Mouse (Mus musculus) lung, postnatal 0 days (tissue): Measurements from ENCODE around the gene Slmap. TPM values are rescaled to one million over a fixed set of nuclear protein-coding genes. Genes with fewer than 3 reads are reported as not detected.
"Not testable (repeated sequence)": the region's sequence is repeated elsewhere in the genome, so short reads cannot be mapped to it uniquely, and the experiment has no call there.

ENCODE experiments used
- ATAC-seq: fragments of 200-750 bp; cut with Nextera tagmentation; 2 replicates; pipeline ENCODE4 v1.8.0; 2017; ENCODE audit warnings: moderate library complexity
- DNase-seq: peaks from one replicate; pipeline ENCODE4 v3.0.0-alpha.2; 2016; ENCODE audit warnings: low spot score
- H3K27ac ChIP-seq: fragments of 300-500 bp; sonication (generic); 2 replicates; pipeline ENCODE4 v1.5.1; 2014; ENCODE audit warnings: antibody characterized with exemption, mild to moderate bottlenecking, low read length, mixed read lengths
- H3K27me3 ChIP-seq: fragments of 300-500 bp; sonication (generic); replicated peaks from 2 replicates; pipeline ENCODE4 v1.6.1; 2014; ENCODE audit warnings: low read length, mixed read lengths; ENCODE audit not compliant: insufficient read depth
- H3K36me3 ChIP-seq: fragments of 300-500 bp; sonication (generic); 2 replicates; pipeline ENCODE4 v1.6.1; 2014; ENCODE audit warnings: low read length, mixed read lengths; ENCODE audit not compliant: insufficient read depth
- H3K4me1 ChIP-seq: fragments of 300-500 bp; sonication (generic); 2 replicates; pipeline ENCODE4 v1.6.1; 2014; ENCODE audit warnings: antibody characterized with exemption, low read depth, low read length, mixed read lengths; ENCODE audit not compliant: insufficient read depth
- H3K4me2 ChIP-seq: fragments of 300-500 bp; sonication (generic); replicated peaks from 2 replicates; pipeline ENCODE4 v1.6.1; 2014; ENCODE audit warnings: low read depth, mild to moderate bottlenecking, low read length, moderate library complexity, mixed read lengths
- H3K4me3 ChIP-seq: fragments of 300-500 bp; sonication (generic); 2 replicates; pipeline ENCODE4 v1.5.1; 2014; ENCODE audit warnings: low read depth, low read length
- H3K9ac ChIP-seq: fragments of 300-500 bp; sonication (generic); replicated peaks from 2 replicates; pipeline ENCODE4 v1.6.1; 2014; ENCODE audit warnings: low read depth, mild to moderate bottlenecking
- H3K9me3 ChIP-seq: fragments of 300-500 bp; sonication (generic); 2 replicates; pipeline ENCODE4 v1.6.1; 2016; ENCODE audit warnings: low read length, mixed read lengths
- CTCF ChIP-seq: IDR thresholded peaks from 2 replicates; pipeline ENCODE4 v1.5.1; 2016; ENCODE audit warnings: antibody characterized with exemption, mild to moderate bottlenecking
- EP300 ChIP-seq: IDR thresholded peaks from 2 replicates; pipeline ENCODE4 v1.6.1; 2016; ENCODE audit warnings: antibody characterized with exemption, mild to moderate bottlenecking, control low read depth
- WGBS: fragments of 180-500 bp; shearing (Covaris S2); extraction: QIAGEN DNeasy Blood & Tissue Kit; methylation state at CpG from one replicate; pipeline ENCODE4 v1.1.7; 2014; 5-methylcytosine and 5-hydroxymethylcytosine counted together
- polyA plus RNA-seq: library from polyadenylated mRNA; unstranded; fragments of >200 nt; fragmentation: Nextera tagmentation; extraction: Ambion mirVana; gene quantifications from 2 replicates; pipeline ENCODE4 v1.2.1, GENCODE M21; 2015

Gene Slmap
- polyA plus RNA-seq, 1 experiment from 2014 or later = 19.6 TPM

GRCm38 (mm10) chr14:26523082-26523481 is 11.6 kb downstream of the Slmap start:
- no peaks in the 10 kb centered on the region for H3K9me3 ChIP-seq
- H3K27me3 ChIP-seq = no peaks in the 10 kb centered on the region
- H3K4me1 ChIP-seq = no peaks in the 10 kb centered on the region
- no peak for DNase-seq
- H3K9ac ChIP-seq = no peak overlapping the region
- no peak overlapping the region for H3K27ac ChIP-seq
- H3K4me3 ChIP-seq = no peak overlapping the region
- no peak overlapping the region for H3K4me2 ChIP-seq
- TF ChIP-seq EP300 (no peak), CTCF (no peak)
- ATAC-seq = no peak
- no peaks in the 10 kb centered on the region for H3K36me3 ChIP-seq
- 86% methylated on average over 2 of the region's 2 CpGs for WGBS

DNA sequence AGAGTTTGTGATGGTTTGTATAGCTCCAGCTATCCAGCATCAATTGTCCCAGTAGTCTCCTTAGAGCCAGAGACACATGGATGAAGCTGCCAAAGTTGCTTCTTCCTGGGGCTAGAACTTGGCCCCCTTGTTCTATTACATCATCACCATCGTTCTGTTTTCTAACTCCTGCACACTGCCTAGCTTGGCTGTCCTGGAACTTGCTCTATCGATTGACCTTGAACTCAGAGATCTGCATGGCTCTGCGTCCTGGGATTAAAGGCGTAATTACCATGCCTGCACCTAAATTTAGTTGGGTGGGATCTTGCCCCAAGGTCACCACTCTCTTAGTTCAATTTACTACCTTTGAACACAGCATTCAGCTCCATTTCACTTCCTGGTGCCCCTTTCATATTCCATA is 14.9 kb downstream of the Slmap start:
- H3K4me1 ChIP-seq = no peaks in the 10 kb centered on the region
- TF ChIP-seq CTCF = no peak
- no peak for TF ChIP-seq EP300
- H3K27me3 ChIP-seq = no peaks in the 10 kb centered on the region
- no peaks in the 10 kb centered on the region for H3K36me3 ChIP-seq
- 88% methylated on average over 4 of the region's 4 CpGs for WGBS
- no peak overlapping the region for H3K9ac ChIP-seq
- no peak overlapping the region for H3K27ac ChIP-seq
- no peak for DNase-seq
- no peak overlapping the region for H3K4me2 ChIP-seq
- H3K9me3 ChIP-seq = no peaks in the 10 kb centered on the region
- ATAC-seq = no peak
- H3K4me3 ChIP-seq = no peak overlapping the region

DNA sequence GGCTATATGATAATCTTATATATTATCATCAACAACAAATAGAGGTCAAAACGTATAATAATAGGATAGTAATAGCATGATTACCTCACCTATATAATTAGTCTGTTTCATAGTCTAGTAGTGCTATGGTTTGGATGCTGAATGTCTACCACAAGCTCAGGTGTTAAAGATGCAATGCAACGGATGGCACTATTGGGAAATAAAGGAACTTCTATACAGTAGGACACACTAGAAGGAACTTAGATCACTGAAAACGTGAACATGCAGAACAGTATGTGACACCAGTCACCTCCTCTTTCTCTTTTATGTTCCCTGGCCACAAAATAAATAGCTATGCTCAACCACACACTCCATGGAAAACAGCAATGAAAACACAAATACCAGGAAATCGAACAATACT is 16.9 kb downstream of the Slmap start:
- Histone ChIP-seq H3K9ac (no peak overlapping the region), H3K4me1 (no peaks in the 10 kb centered on the region), H3K27me3 (no peaks in the 10 kb centered on the region), H3K27ac (no peak overlapping the region), H3K36me3 (no peaks in the 10 kb centered on the region), H3K4me3 (no peak overlapping the region), H3K9me3 (no peaks in the 10 kb centered on the region), H3K4me2 (no peak overlapping the region)
- WGBS = 84% methylated on average over 4 of the region's 4 CpGs
- ATAC-seq = no peak
- no peak for DNase-seq
- TF ChIP-seq CTCF (no peak), EP300 (no peak)

DNA sequence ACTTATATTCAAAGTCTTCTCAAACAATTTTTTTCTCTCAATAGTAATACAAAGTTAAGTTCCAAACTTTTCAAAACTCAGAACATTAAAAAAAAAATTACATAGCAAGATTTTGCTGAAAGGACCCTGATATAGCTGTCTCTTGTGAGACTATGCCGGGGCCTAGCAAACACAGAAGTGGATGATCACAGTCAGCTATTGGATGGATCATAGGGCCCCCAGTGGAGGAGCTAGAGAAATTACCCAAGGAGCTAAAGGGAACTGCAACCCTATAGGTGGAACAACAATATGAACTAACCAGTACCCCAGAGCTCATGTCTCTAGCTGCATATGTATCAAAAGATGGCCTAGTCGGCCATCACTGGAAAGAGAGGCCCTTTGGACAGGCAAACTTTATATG is 18.5 kb downstream of the Slmap start:
- H3K4me2 ChIP-seq, H3K36me3 ChIP-seq, H3K9ac ChIP-seq, H3K9me3 ChIP-seq, H3K27ac ChIP-seq, H3K27me3 ChIP-seq, H3K4me3 ChIP-seq, DNase-seq, H3K4me1 ChIP-seq, ATAC-seq: not testable (repeated sequence)
- 63% methylated on average over 2 of the region's 2 CpGs for WGBS

DNA sequence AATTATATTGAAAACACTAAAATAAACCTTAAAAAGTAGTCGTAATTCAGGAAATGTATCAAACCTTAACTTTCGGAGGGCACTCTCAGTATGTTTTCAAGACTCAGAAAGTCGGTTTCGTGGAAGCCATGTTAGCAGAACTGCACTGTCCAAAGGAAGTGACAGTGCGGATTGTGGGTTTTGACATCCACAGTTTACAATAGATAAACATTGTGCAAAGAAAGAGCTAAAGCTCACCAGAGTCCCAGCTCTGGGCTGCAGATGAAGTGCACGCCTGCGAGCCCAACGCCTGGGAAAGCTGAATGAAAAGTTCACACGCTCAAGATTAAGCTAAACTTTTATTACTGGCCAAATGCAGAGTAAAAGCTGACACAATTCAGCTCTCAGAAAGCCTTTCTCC is 18.9 kb downstream of the Slmap start:
- Histone ChIP-seq H3K9me3 (no peaks in the 10 kb centered on the region), H3K4me3 (no peak overlapping the region), H3K27ac (no peak overlapping the region), H3K27me3 (no peaks in the 10 kb centered on the region), H3K9ac (no peak overlapping the region), H3K4me2 (no peak overlapping the region), H3K36me3 (no peaks in the 10 kb centered on the region), H3K4me1 (no peaks in the 10 kb centered on the region)
- TF ChIP-seq EP300 (no peak), CTCF (no peak)
- DNase-seq = peak; percentile 58
- WGBS = 44% methylated on average over 9 of the region's 9 CpGs
- ATAC-seq = peak; percentile 63

- TF ChIP-seq EP300 (no peak), CTCF (no peak)
- WGBS = 47% methylated on average over 2 of the region's 2 CpGs
- no peak for ATAC-seq
Measured at GRCm38 (mm10) chr14:26510545-26510944, 24.2 kb downstream of the Slmap start.

DNA sequence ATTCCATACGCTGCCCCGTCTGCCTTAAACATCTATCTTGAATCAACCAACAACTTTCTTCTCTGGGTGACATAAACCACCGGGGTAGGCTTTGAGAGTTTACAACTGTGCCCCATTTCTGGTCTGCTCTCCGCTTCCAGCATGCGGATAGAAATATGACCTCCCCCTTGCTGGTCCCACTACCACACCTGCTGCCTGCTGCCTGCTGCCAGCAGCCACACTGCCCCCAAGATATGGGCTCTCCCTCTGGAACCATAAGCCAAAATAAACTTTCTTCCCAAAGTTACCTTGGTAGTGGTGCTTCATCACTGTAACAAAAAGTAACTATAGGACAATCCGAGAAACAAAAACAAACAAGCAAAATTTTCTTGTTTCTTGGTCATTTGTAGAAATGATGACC is 26.6 kb downstream of the Slmap start:
- Histone ChIP-seq H3K9ac (no peak overlapping the region), H3K4me1 (no peaks in the 10 kb centered on the region), H3K4me2 (no peak overlapping the region), H3K36me3 (no peaks in the 10 kb centered on the region), H3K4me3 (no peak overlapping the region), H3K27me3 (no peaks in the 10 kb centered on the region), H3K9me3 (no peaks in the 10 kb centered on the region), H3K27ac (0 out of 2 replicates have a peak overlapping the region, but pooled peaks have one; percentile 9)
- ATAC-seq (no peak), DNase-seq (no peak)
- 87% methylated on average over 6 of the region's 6 CpGs for WGBS
- TF ChIP-seq EP300 (no peak), CTCF (no peak)

More at GRCm38 (mm10) chr14:26510545-26510944, 24.2 kb downstream of the Slmap start:
- H3K27ac ChIP-seq = no peak overlapping the region
- no peaks in the 10 kb centered on the region for H3K27me3 ChIP-seq
- no peaks in the 10 kb centered on the region for H3K4me1 ChIP-seq
- no peaks in the 10 kb centered on the region for H3K9me3 ChIP-seq
- no peak overlapping the region for H3K9ac ChIP-seq
- H3K4me2 ChIP-seq = no peak overlapping the region
- H3K4me3 ChIP-seq = no peak overlapping the region
- DNase-seq = no peak
- H3K36me3 ChIP-seq = no peaks in the 10 kb centered on the region
